Mouse (Mus musculus) lung, postnatal 0 days (tissue): ENCODE measurements around the gene Tmprss11e.

Source experiments
- CTCF ChIP-seq: IDR thresholded peaks from 2 replicates; pipeline ENCODE4 v1.5.1; 2016; ENCODE audit warnings: antibody characterized with exemption, mild to moderate bottlenecking
- EP300 ChIP-seq: IDR thresholded peaks from 2 replicates; pipeline ENCODE4 v1.6.1; 2016; ENCODE audit warnings: antibody characterized with exemption, mild to moderate bottlenecking, control low read depth

DNA sequence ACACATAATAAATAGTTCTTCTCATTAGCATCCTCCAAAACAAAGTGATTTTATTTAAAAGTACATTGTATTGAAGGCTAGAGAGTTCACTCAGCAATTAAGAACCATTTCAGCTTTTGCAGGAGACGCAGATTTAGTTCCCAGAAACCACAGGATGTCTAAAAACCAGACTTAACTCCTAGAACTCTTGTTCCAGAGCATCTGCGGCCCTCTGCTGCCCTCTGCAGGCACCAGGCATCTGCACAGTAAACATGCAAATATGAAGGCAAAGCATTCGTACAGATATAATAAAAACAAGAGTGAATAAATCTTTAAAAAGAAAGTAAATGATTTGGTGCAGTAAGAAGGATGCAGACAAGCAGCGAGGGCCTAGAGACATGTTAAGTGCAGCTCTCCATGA lies 60.9 kb downstream of the Tmprss11e start:
- peak; percentile 58 for TF ChIP-seq CTCF
- no peak for TF ChIP-seq EP300
